Mouse (Mus musculus) G1E (cell line): ENCODE data around the gene Slc25a33. TPM values are rescaled to one million over a fixed set of nuclear protein-coding genes. Genes with fewer than 3 reads are reported as not detected.

Source experiments
- ATAC-seq: 2 replicates; pipeline ENCODE4 v1.8.0; 2016; ENCODE audit warnings: mild to moderate bottlenecking; ENCODE audit not compliant: insufficient number of reproducible peaks, poor library complexity, low FRiP score, severe bottlenecking; ENCODE audit errors: extremely low read depth
- DNase-seq: peaks from one replicate; pipeline ENCODE4 v3.0.0; 2012; ENCODE audit warnings: low spot score
- H3K27me3 ChIP-seq: 2 replicates; pipeline ENCODE4 v1.6.1; 2012; ENCODE audit warnings: mild to moderate bottlenecking, low read length, inconsistent platforms; ENCODE audit not compliant: insufficient read depth
- H3K36me3 ChIP-seq: replicated peaks from 2 replicates; pipeline ENCODE3; 2012; ENCODE audit warnings: mild to moderate bottlenecking, inconsistent platforms
- H3K4me1 ChIP-seq: 2 replicates; pipeline ENCODE4 v1.6.1; 2012; ENCODE audit warnings: low read depth, low read length, inconsistent platforms, mixed read lengths; ENCODE audit not compliant: insufficient read depth
- H3K4me3 ChIP-seq: 2 replicates; pipeline ENCODE4 v1.5.1; 2012; ENCODE audit warnings: low read depth, mild to moderate bottlenecking, inconsistent platforms, low read length, moderate library complexity, mixed read lengths
- H3K9me3 ChIP-seq: replicated peaks from 2 replicates; pipeline ENCODE4 v1.6.1; 2012; ENCODE audit warnings: inconsistent platforms
- CTCF ChIP-seq: IDR thresholded peaks from 2 replicates; pipeline ENCODE4 v1.5.1; 2012; ENCODE audit warnings: low read depth, low read length, inconsistent platforms, mixed read lengths
- GATA1 ChIP-seq: IDR thresholded peaks from 2 replicates; pipeline ENCODE4 v1.6.1; 2012; ENCODE audit warnings: borderline replicate concordance, low read length, inconsistent platforms, mixed read lengths
- GATA2 ChIP-seq: IDR thresholded peaks from 2 replicates; pipeline ENCODE4 v1.6.1; 2012; ENCODE audit warnings: low read depth, low read length, inconsistent platforms, borderline replicate concordance
- POLR2AphosphoS5 ChIP-seq: IDR thresholded peaks from 2 replicates; pipeline ENCODE4 v1.6.1; 2012; ENCODE audit warnings: low read depth, low read length, inconsistent platforms; ENCODE audit not compliant: insufficient replicate concordance
- TAL1 ChIP-seq: conservative IDR thresholded peaks from 2 replicates; pipeline ENCODE4 v1.6.1; 2012; ENCODE audit warnings: low read depth, low read length, inconsistent platforms, mixed read lengths
- polyA plus RNA-seq: library from polyadenylated mRNA; stranded (reverse); fragments of >175 nt; gene quantifications from 2 replicates; pipeline ENCODE4 v1.2.3, GENCODE M21; 2012
- total RNA-seq, 2 experiments: library from RNA; stranded (forward) in 1 of 2; stranded (reverse) in 1 of 2; fragments of 200-1000 nt in 1 of 2; fragments of >200 nt in 1 of 2; fragmentation: Nextera tagmentation in 1 of 2; gene quantifications; 2 replicates each; pipeline ENCODE4 v1.2.3; 2014 to 2017

Gene Slc25a33
- total and polyA plus RNA-seq, 3 experiments: 2.3 to 4.9 (median 3.7) TPM

DNA sequence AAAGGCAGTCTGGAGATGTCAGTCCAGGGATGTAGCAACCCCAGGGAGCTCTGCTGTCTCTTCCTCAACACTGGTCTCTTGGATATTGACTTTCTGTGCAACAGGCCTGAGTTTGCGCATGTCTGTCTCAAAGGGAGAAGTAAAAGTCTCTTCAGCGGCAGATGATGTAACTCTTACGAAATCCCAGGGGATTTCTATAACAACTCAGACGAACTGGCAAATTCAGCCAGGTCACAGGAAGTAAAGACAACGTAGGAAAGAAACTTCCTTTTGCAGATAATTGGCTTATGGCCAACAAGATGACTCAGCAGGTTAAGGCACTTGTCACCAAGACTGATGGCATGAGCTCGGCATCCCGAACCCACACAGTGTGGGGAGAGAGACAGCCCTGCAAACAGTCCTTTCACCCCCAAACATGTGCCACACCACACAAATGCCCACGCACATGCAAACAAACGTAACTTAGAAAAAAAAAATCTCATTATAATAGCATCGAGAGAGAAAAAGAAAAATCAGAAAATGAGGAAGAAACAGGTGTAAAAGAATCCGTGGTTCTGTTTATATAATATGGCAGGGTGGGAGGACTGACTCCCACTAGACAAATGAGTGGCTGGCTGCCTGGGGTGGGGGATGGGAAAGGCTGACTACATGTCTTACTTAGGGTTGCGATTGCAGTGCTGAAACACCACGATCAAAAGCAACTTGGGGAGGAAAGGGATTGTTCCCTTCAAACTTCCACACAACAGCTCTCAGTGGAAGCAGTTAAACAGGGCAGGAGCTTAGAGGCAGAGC is 6.7 kb upstream of the Slc25a33 start:
- ATAC-seq: no peak
- DNase-seq: peak; percentile 30
- Histone ChIP-seq H3K36me3 (no peaks in the 10 kb centered on the region), H3K4me1 (peaks cover 15% of the 10 kb centered on the region), H3K27me3 (peaks cover 9% of the 10 kb centered on the region; the same call in 1 of the 2 replicates), H3K9me3 (no peaks in the 10 kb centered on the region), H3K4me3 (no peak overlapping the region)
- no peak for TF ChIP-seq CTCF
- no peak for TF ChIP-seq GATA1
- TF ChIP-seq POLR2AphosphoS5: no peak
- TF ChIP-seq GATA2: no peak
- no peak for TF ChIP-seq TAL1

DNA sequence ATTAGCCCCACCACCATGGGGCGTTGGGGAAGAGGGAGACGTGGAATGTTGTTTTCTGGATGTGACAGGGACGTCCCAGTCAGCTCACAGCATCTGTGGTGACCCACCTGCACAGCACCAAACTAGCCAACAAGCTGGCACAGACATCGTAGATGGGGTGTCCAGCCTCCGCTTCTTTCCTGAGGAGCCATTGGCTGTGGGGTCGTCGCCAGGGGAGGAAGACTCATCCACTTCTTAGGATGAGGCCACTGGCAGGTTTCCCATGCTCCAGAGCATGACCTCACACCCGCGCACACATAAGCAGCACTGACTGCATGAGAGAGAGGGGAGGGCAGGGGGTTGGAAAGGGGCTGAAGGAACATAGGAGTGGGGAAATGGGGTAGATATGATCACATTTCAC is 5.9 kb upstream of the Slc25a33 start:
- no peak for DNase-seq
- peaks cover 15% of the 10 kb centered on the region for H3K4me1 ChIP-seq
- peaks cover 9% of the 10 kb centered on the region; the same call in 1 of the 2 replicates for H3K27me3 ChIP-seq
- H3K36me3 ChIP-seq: no peaks in the 10 kb centered on the region
- no peak for TF ChIP-seq CTCF
- TF ChIP-seq TAL1: no peak
- TF ChIP-seq POLR2AphosphoS5: no peak
- TF ChIP-seq GATA1: no peak
- TF ChIP-seq GATA2: no peak
- no peak overlapping the region; the same call in 1 of the 2 replicates for H3K4me3 ChIP-seq
- no peaks in the 10 kb centered on the region for H3K9me3 ChIP-seq
- no peak for ATAC-seq

DNA sequence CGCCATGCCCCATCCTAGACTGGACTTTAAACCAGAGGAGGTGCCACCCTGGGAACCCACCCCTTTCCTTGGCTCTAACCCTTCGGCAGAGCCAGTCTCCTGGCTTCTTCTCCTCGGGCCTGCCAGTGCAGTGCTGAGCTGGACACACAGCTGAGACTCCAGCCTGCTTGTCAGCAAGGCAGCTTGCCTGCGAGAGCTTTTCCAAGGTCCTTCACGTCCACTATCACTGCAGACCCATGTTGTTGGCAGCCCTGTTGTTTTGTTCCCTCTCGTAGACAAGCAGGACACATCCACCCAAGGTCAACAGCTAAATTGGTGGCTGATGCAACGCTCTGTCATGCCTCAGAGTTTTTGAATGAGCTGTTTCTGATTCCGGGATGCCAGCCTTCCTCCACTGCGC is 3.0 kb upstream of the Slc25a33 start:
- no peak for ATAC-seq
- no peaks in the 10 kb centered on the region for H3K36me3 ChIP-seq
- no peak overlapping the region for H3K4me3 ChIP-seq
- TF ChIP-seq GATA1: no peak
- TF ChIP-seq POLR2AphosphoS5: no peak
- no peak for TF ChIP-seq CTCF
- no peak for TF ChIP-seq TAL1
- TF ChIP-seq GATA2: no peak
- DNase-seq: no peak
- no peaks in the 10 kb centered on the region for H3K9me3 ChIP-seq
- H3K4me1 ChIP-seq: peaks cover 20% of the 10 kb centered on the region
- peaks cover 3% of the 10 kb centered on the region; the same call in 1 of the 2 replicates for H3K27me3 ChIP-seq

DNA sequence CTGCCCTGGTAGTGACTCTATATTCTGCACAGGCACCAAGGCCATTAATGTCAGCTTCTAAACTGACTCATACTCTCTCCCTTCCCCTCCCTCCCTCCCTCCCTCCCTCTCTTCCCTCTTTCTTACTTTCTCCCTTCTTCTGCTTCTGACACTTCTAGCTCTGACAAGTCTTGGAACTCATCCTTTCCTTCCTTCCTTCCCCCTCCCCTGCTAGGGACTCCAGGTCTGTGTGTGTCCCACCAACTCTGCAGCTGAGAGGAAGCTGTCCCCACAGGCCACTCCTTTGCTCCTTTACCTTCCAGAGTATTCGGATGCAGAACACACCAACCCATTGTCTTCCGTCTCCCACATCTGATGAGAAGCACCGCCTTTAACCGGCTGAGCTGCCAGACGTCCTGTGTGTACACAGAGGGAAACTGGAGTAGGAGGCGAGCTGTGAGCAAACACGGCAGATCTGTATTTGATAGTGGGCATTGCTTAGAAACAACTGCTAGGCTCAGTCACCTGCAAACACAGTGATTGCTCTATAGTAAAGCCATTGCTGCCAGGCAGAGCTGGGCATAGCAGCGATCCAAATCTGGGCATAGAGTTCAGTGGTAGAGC is 1.8 kb upstream of the Slc25a33 start:
- no peak overlapping the region for H3K4me3 ChIP-seq
- H3K9me3 ChIP-seq: no peaks in the 10 kb centered on the region
- H3K27me3 ChIP-seq: peaks cover 3% of the 10 kb centered on the region; the same call in 1 of the 2 replicates
- ATAC-seq (no peak), DNase-seq (no peak)
- TF ChIP-seq GATA2 (no peak), CTCF (no peak), TAL1 (no peak), POLR2AphosphoS5 (no peak), GATA1 (no peak)
- H3K36me3 ChIP-seq: peaks cover 2% of the 10 kb centered on the region
- H3K4me1 ChIP-seq: peaks cover 20% of the 10 kb centered on the region

DNA sequence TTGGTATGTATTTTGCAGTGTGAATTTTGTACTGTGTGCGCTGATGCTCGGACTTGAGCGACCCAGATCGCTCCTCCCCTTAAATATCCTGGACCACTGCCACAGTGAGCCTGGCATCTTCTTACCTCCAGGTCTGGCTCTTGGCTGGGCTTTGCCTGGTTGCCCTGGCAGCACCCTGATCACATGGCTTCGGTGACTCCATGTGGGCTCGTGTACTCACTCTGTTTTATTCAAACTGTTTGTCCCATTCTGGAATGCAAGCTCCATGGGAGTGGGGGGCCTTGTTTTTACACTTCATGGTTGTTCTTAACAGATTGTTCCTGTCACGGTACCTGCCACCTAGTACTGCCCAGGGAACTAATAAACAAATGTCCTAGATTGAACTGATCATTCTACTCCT is 1.3 kb upstream of the Slc25a33 start:
- peaks cover 15% of the 10 kb centered on the region for H3K4me1 ChIP-seq
- H3K27me3 ChIP-seq: peaks cover 3% of the 10 kb centered on the region; the same call in 1 of the 2 replicates
- DNase-seq (no peak), ATAC-seq (no peak)
- no peak for TF ChIP-seq POLR2AphosphoS5
- no peak for TF ChIP-seq GATA2
- TF ChIP-seq GATA1: no peak
- no peak for TF ChIP-seq CTCF
- TF ChIP-seq TAL1: no peak
- H3K4me3 ChIP-seq: no peak overlapping the region
- peaks cover 4% of the 10 kb centered on the region for H3K36me3 ChIP-seq
- no peaks in the 10 kb centered on the region for H3K9me3 ChIP-seq

DNA sequence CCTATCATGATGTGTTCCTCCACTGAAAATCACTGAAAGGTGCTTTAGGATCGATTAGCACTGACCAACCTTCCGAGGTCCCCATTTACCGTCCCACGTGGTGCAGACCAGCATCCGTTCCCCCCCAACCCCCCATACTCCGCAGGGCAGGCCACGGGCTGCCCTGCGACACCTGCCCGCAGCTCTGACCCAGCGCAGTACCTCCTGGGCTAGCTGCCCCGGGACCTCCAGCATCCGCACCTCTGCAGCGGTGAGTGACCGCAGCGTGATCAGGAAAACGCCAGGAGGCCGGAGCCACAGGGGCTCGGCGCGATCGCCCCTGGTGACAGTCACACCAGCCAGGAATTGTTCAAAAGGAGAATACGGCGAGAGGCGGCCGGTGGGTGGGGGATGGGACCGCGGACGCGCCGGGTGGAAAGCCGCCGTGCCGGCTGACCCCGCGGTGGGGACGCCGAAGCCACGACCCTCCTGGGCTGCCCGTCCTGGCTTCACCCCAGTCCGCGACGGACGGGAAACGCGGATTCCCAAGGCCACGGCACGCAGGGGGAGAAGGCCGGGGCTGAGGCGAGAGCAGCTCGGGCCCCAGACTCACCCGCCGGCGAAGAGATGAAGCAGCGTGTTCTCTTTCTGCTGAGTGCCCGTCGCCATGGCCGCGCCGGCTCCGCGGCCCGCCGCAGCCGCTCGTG is 526 bp downstream of the Slc25a33 start:
- Histone ChIP-seq H3K4me3 (peak overlapping the region; percentile 78), H3K9me3 (no peaks in the 10 kb centered on the region), H3K27me3 (peaks cover 3% of the 10 kb centered on the region; the same call in 1 of the 2 replicates), H3K4me1 (peaks cover 5% of the 10 kb centered on the region; the same call in 1 of the 2 replicates), H3K36me3 (peaks cover 5% of the 10 kb centered on the region)
- TF ChIP-seq TAL1: no peak
- TF ChIP-seq POLR2AphosphoS5: no peak
- TF ChIP-seq GATA1: no peak
- no peak for TF ChIP-seq GATA2
- no peak for TF ChIP-seq CTCF
- ATAC-seq (no peak), DNase-seq (no peak)
